Mouse (Mus musculus) neural tube, embryonic 15.5 days (tissue): Measurements from ENCODE around the gene Emid1. TPM values are rescaled to one million over a fixed set of nuclear protein-coding genes. Genes with fewer than 3 reads are reported as not detected.

Experiments used
- ATAC-seq: fragments of 200-750 bp; cut with Nextera tagmentation; 2 replicates; pipeline ENCODE4 v1.8.0; 2017; ENCODE audit warnings: mild to moderate bottlenecking, moderate TSS enrichment, moderate library complexity; ENCODE audit not compliant: low FRiP score
- H3K27ac ChIP-seq: fragments of 300-500 bp; sonication (generic); replicated peaks from 2 replicates; pipeline ENCODE4 v1.5.1; 2015; ENCODE audit warnings: mild to moderate bottlenecking, inconsistent platforms
- H3K27me3 ChIP-seq: fragments of 300-500 bp; sonication (generic); replicated peaks from 2 replicates; pipeline ENCODE4 v1.6.1; 2015; ENCODE audit warnings: inconsistent platforms
- H3K36me3 ChIP-seq: fragments of 300-500 bp; sonication (generic); 2 replicates; pipeline ENCODE4 v1.6.1; 2015; ENCODE audit warnings: inconsistent platforms
- H3K4me1 ChIP-seq: fragments of 300-500 bp; sonication (generic); 2 replicates; pipeline ENCODE4 v1.6.1; 2015; ENCODE audit warnings: inconsistent platforms
- H3K4me2 ChIP-seq: fragments of 300-500 bp; sonication (generic); 2 replicates; pipeline ENCODE4 v1.6.1; 2015; ENCODE audit warnings: inconsistent platforms, mild to moderate bottlenecking, moderate library complexity
- H3K4me3 ChIP-seq: fragments of 300-500 bp; sonication (generic); replicated peaks from 2 replicates; pipeline ENCODE4 v1.5.1; 2015; ENCODE audit warnings: mild to moderate bottlenecking, inconsistent platforms
- H3K9ac ChIP-seq: fragments of 300-500 bp; sonication (generic); replicated peaks from 2 replicates; pipeline ENCODE4 v1.6.1; 2015; ENCODE audit warnings: mild to moderate bottlenecking, inconsistent platforms
- H3K9me3 ChIP-seq: fragments of 300-500 bp; sonication (generic); replicated peaks from 2 replicates; pipeline ENCODE4 v1.6.1; 2016; ENCODE audit warnings: inconsistent platforms
- whole genome bisulfite sequencing: fragments of 180-500 bp; shearing (Covaris S2); methylation state at CpG from one replicate; pipeline ENCODE4 v1.1.7; 2015; ENCODE audit warnings: mixed read lengths; 5-methylcytosine and 5-hydroxymethylcytosine counted together
- polyA plus RNA-seq: library from polyadenylated mRNA; unstranded; fragments of >200 nt; fragmentation: Nextera tagmentation; extraction: Ambion mirVana; gene quantifications from 2 replicates; pipeline ENCODE4 v1.2.1, GENCODE M21; 2015

Gene Emid1
- polyA plus RNA-seq, 1 experiment from 2014 or later, result 20.1 TPM

DNA sequence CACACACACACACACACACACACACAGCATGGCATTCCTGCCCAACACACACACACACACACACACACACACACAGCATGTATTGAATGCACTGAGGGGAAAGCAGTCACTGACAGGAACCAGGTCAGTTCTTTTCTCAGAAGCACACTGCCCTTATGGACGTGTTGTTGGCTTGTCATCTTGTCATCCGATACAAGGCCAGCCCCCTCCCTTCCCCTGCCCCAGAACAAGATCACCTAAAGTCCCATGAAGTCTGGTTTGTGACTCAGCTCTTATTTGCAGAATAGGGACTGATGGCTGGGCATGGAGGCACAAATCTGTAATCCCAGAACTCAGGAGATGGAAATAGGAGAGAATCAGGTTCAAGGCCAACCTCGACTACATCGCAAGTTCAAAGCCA is 30.8 kb upstream of the Emid1 start:
- H3K27ac ChIP-seq, result no peak overlapping the region
- H3K4me1 ChIP-seq, result peaks cover 18% of the 10 kb centered on the region
- H3K9me3 ChIP-seq, result no peaks in the 10 kb centered on the region
- H3K27me3 ChIP-seq, result no peaks in the 10 kb centered on the region
- 74% methylated on average over 4 of the region's 4 CpGs for WGBS
- H3K4me3 ChIP-seq, result no peak overlapping the region
- H3K36me3 ChIP-seq, result no peaks in the 10 kb centered on the region
- ATAC-seq, result no peak
- no peak overlapping the region for H3K4me2 ChIP-seq
- no peak overlapping the region for H3K9ac ChIP-seq

DNA sequence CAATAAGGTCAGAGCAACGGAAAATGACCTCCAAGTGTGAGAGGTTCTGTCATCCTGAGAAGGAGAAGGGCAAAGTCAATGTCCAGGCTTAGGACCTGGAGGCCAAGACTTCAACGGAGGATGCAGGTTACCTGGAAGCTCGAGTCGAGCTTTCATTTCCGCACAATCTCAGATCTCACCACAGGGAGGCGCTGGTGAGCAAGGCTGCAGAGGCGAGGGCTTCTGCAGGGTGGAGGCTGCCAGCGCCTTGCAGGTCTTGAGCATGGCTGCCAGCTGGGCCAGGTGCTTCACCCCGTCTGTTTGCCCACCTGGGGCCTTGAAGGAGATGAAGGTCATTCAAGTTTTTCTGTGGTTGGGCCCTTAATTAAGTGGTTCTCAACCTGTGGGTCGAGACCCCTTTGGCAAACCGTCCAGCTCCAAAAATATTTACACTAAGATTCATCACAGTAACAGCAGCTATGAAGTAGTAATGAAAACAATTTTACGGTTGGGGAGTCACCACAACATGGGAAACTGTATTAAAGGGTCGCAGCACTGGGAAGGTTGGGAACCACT is 29.9 kb upstream of the Emid1 start:
- Histone ChIP-seq H3K36me3 (no peaks in the 10 kb centered on the region), H3K4me1 (peaks cover 18% of the 10 kb centered on the region), H3K27ac (no peak overlapping the region; the same call in 1 of the 2 replicates), H3K27me3 (no peaks in the 10 kb centered on the region), H3K9me3 (no peaks in the 10 kb centered on the region), H3K9ac (no peak overlapping the region), H3K4me3 (no peak overlapping the region), H3K4me2 (no peak overlapping the region)
- 21% methylated on average over 13 of the region's 13 CpGs for WGBS
- no peak for ATAC-seq

DNA sequence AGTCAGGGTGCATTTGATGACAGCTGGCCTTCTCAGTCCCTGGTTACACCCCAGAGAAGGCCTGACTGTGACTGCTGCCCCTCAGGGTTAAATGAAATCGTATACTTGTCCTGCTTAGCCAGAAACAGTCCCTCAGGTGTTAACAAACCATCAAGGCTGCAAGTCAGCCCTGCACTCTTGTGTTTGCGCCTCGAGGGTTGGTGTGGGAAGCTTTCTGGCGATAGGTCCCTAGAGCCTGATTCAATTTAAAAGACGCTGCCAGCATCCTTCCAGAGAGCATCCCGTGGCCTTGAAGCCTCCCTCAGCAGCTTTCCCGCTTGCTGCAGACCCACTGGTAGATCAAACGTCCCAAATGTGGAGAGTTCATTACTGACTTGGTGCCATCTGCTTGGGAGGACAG is 27.3 kb upstream of the Emid1 start:
- Histone ChIP-seq H3K9ac (no peak overlapping the region), H3K9me3 (no peaks in the 10 kb centered on the region), H3K27me3 (no peaks in the 10 kb centered on the region), H3K27ac (0 out of 2 replicates have a peak overlapping the region, but pooled peaks have one; percentile 15), H3K4me1 (peaks cover 17% of the 10 kb centered on the region), H3K4me3 (no peak overlapping the region), H3K4me2 (no peak overlapping the region), H3K36me3 (no peaks in the 10 kb centered on the region)
- 24% methylated on average over 8 of the region's 8 CpGs for WGBS
- ATAC-seq, result no peak

DNA sequence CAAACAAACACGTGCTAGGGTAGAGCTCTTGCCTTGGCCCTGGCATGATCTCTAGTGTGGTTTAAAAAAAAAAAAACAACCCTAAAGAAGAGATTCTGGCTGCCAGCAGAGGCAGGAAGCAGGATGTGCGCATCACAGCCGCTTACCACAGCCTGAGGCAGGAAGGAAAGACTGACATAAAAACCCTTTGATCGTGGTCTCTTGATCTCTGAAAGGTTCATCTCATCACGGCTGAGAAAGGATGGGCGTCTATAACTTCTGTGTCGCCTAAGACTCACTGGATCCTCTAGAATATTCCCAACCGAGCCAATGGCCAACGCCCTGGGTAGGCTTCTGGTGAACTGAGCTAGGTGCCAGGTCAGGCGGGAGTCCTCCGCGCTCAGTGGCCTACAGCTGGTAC is 25.1 kb upstream of the Emid1 start:
- H3K36me3 ChIP-seq, result no peaks in the 10 kb centered on the region
- H3K4me2 ChIP-seq, result no peak overlapping the region
- no peak overlapping the region for H3K27ac ChIP-seq
- H3K27me3 ChIP-seq, result no peaks in the 10 kb centered on the region
- 80% methylated on average over 12 of the region's 12 CpGs for WGBS
- H3K4me1 ChIP-seq, result peaks cover 20% of the 10 kb centered on the region
- H3K4me3 ChIP-seq, result no peak overlapping the region
- H3K9me3 ChIP-seq, result no peaks in the 10 kb centered on the region
- no peak overlapping the region for H3K9ac ChIP-seq
- ATAC-seq, result no peak

DNA sequence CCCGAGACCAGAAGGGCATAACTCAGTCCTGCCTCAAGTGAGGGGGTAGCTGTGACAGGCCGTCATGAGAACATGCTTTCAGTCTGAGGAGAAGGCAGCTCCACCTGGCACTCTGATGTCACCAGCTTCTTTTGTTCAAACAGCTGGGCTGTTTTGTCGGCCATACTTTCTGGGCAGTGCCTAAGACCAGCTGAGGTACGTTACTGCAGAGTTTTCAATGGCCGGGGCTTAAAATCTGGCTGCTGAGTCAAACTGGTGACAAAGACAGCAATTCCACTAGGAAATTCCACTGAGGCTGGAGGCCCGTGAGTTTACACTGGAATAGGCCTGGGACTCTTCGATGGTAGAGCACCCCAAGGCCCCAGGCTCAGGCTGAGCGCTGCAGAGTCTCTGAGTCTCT is 24.6 kb upstream of the Emid1 start:
- H3K27ac ChIP-seq, result no peak overlapping the region
- no peak overlapping the region for H3K4me2 ChIP-seq
- H3K27me3 ChIP-seq, result no peaks in the 10 kb centered on the region
- no peaks in the 10 kb centered on the region for H3K36me3 ChIP-seq
- 62% methylated on average over 8 of the region's 8 CpGs for WGBS
- no peak overlapping the region for H3K4me3 ChIP-seq
- H3K4me1 ChIP-seq, result peaks cover 16% of the 10 kb centered on the region
- ATAC-seq, result no peak
- H3K9me3 ChIP-seq, result no peaks in the 10 kb centered on the region
- no peak overlapping the region for H3K9ac ChIP-seq

DNA sequence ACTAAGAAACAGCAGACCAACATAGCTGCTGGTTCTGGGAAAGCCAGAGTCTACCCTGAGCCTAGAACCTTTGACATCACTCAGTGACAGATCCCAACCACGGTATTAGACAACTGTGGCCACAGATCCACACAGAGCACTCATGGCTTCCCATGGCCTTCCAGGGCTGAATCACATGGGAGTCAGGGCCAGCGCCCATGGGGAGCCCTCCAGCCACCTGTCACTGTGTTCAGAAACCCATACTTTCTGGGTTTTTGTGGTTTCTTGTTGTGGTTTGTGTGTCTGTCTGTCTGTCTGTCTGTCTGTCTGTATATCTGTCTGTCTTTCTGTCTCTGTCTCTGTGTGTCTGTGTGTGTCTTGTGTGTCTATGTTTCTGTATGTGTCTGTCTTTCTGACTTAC is 23.8 kb upstream of the Emid1 start:
- Histone ChIP-seq H3K4me2 (no peak overlapping the region), H3K4me1 (peaks cover 16% of the 10 kb centered on the region), H3K27me3 (no peaks in the 10 kb centered on the region), H3K9me3 (no peaks in the 10 kb centered on the region), H3K36me3 (no peaks in the 10 kb centered on the region), H3K9ac (no peak overlapping the region), H3K4me3 (no peak overlapping the region), H3K27ac (no peak overlapping the region)
- WGBS, result 79% methylated on average over 2 of the region's 2 CpGs
- ATAC-seq, result no peak

DNA sequence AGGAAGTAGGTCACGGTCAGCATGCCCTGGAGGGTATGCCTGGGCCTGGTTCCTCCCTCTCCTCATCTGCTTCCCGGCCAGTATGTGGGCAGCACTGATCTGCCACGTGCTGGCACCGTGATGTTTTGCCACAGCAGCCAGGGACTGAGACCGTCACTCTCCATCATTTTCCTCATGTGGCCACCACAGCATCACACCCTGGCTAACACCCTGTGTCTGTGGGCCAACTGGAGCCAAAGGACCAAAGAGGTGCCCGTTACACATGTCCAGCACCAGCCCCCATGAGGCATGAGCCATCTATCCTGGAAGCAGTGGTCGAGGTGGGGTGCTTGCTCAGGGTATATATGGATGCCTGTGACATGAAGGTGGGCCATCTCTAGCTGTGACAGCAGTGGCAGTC is 23.1 kb upstream of the Emid1 start:
- H3K4me1 ChIP-seq, result peaks cover 16% of the 10 kb centered on the region
- no peak overlapping the region for H3K9ac ChIP-seq
- H3K4me3 ChIP-seq, result no peak overlapping the region
- H3K27ac ChIP-seq, result no peak overlapping the region
- H3K4me2 ChIP-seq, result no peak overlapping the region
- WGBS, result 95% methylated on average over 7 of the region's 7 CpGs
- H3K27me3 ChIP-seq, result no peaks in the 10 kb centered on the region
- no peaks in the 10 kb centered on the region for H3K36me3 ChIP-seq
- H3K9me3 ChIP-seq, result no peaks in the 10 kb centered on the region
- no peak for ATAC-seq

DNA sequence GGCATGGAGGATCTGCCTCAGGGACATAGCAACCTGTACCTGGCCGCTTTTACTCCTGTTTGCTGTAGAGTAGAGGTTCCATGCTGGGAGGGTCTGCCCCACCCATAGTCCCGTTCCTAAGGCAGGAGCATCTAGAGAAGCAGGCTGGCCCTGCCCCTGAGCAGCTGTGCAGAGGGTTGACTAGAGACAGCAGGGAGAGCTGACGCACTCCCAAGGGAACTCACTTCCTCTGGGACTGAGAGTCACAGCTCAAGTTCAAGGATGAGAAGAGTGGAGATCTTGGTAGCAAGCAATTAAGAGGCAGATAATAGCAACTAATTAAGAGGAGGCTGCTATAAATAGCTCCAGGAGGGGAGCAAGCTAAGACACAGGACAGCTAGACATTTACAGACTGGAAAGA is 20.8 kb upstream of the Emid1 start:
- WGBS, result 46% methylated on average over 3 of the region's 3 CpGs
- ATAC-seq, result no peak
- no peak overlapping the region for H3K9ac ChIP-seq

DNA sequence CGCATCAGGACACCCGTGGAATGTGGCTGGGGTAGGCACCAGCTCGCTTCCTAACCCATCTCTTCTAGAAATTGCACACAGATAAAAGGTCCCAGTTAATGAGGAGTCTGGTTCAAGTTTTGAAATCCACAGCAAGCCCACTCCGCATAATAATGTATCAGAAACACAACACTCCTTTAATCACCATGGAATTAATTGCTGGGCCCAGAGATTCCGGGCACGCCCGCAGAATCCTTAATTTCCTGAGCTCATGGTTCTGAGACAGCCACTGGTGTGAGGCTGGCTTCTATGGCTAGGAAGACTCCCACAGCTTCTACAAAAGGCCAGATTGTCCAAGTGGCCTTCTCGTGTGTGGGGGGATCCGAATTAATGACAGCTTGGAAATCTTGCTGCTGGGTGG is 15.3 kb upstream of the Emid1 start:
- WGBS, result 47% methylated on average over 9 of the region's 9 CpGs
- H3K27me3 ChIP-seq, result no peaks in the 10 kb centered on the region
- ATAC-seq, result no peak
- no peak overlapping the region for H3K9ac ChIP-seq
- no peaks in the 10 kb centered on the region for H3K9me3 ChIP-seq
- H3K4me1 ChIP-seq, result peaks cover 16% of the 10 kb centered on the region
- no peaks in the 10 kb centered on the region for H3K36me3 ChIP-seq
- H3K4me2 ChIP-seq, result no peak overlapping the region
- H3K27ac ChIP-seq, result no peak overlapping the region
- no peak overlapping the region for H3K4me3 ChIP-seq

More for the DNA sequence above, 20.8 kb upstream of the Emid1 start:
- H3K27me3 ChIP-seq, result no peaks in the 10 kb centered on the region
- peaks cover 7% of the 10 kb centered on the region for H3K4me1 ChIP-seq
- H3K9me3 ChIP-seq, result no peaks in the 10 kb centered on the region
- no peak overlapping the region for H3K4me2 ChIP-seq
- no peaks in the 10 kb centered on the region for H3K36me3 ChIP-seq
- H3K27ac ChIP-seq, result no peak overlapping the region
- no peak overlapping the region for H3K4me3 ChIP-seq

DNA sequence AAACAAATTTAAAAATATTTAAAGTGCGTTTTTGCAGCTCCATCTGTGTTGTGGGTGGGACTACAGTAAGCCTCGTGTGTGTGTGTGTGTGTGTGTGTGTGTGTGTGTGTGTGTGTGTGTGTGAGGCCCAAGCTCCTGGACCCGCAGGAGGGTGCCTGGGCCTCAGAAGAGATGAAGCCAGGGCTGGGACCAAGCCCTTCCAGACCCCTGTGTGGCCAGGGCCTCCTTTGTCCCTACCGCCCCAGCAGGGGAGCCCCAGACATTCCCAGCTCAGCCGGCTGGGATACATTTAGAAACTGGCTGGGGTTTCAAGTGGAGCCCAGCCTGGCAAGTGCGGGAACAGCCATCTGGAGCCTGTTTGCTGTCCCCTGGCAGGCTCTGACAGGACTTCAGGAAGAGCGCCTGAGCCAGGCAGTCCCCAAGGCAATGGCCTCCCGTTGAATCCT is 13.4 kb upstream of the Emid1 start:
- 0 out of 2 replicates have a peak overlapping the region, but pooled peaks have one; percentile 41 for H3K27ac ChIP-seq

DNA sequence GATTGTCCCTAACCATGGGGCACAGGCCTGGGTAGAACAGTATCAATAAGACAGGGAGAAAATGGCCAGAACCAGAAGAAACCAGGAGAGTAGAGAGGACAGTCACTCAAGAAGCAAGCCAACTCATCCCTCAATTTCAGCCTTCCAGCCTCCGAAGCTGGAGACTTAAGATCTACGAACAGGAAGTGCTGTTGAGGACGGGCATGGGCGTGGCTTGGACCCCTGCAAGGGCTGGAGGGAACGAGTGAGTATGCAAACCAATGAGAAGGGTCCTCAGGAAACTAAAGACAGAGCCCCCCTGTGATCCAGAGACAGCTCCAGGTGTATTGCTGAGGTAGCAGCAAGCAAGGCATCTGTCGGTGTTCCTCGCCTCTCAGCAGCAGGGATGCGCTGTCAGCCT is 12.3 kb upstream of the Emid1 start:
- no peak overlapping the region for H3K27ac ChIP-seq
- no peaks in the 10 kb centered on the region for H3K27me3 ChIP-seq
- H3K9me3 ChIP-seq, result no peaks in the 10 kb centered on the region
- ATAC-seq, result no peak
- no peak overlapping the region for H3K4me2 ChIP-seq
- no peak overlapping the region for H3K4me3 ChIP-seq
- H3K4me1 ChIP-seq, result peaks cover 16% of the 10 kb centered on the region
- H3K36me3 ChIP-seq, result no peaks in the 10 kb centered on the region
- WGBS, result 42% methylated on average over 8 of the region's 8 CpGs
- no peak overlapping the region for H3K9ac ChIP-seq

More for the DNA sequence above, 13.4 kb upstream of the Emid1 start:
- no peak; the same call in 1 of the 2 replicates for ATAC-seq
- H3K4me1 ChIP-seq, result peaks cover 16% of the 10 kb centered on the region
- no peaks in the 10 kb centered on the region for H3K36me3 ChIP-seq
- no peak overlapping the region for H3K9ac ChIP-seq
- H3K4me2 ChIP-seq, result no peak overlapping the region
- H3K9me3 ChIP-seq, result no peaks in the 10 kb centered on the region
- no peak overlapping the region for H3K4me3 ChIP-seq
- WGBS, result 21% methylated on average over 8 of the region's 8 CpGs
- H3K27me3 ChIP-seq, result no peaks in the 10 kb centered on the region

DNA sequence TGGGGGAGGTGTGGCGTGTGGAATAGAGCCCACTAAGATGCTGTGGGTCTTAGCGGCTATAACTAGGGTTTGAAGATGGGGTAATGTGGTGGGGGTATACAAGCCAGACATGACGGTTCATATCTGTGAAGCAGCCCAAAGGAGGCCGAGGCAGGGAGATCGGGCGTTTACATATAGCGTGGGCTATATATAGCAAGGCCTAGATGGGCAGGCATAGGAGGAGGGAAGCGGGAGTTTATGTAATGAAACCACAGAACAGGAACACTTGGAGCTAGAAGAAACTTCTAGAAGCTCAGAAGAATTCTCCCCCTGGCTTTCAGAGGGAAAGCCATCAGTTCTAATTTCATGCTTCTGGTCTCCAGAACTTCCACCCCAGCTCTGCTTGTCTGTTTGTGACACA is 11.4 kb upstream of the Emid1 start:
- H3K9ac ChIP-seq, result no peak overlapping the region
- ATAC-seq, result no peak
- H3K4me3 ChIP-seq, result no peak overlapping the region
- peaks cover 16% of the 10 kb centered on the region for H3K4me1 ChIP-seq
- H3K9me3 ChIP-seq, result no peaks in the 10 kb centered on the region
- no peak overlapping the region for H3K27ac ChIP-seq
- H3K27me3 ChIP-seq, result no peaks in the 10 kb centered on the region
- H3K4me2 ChIP-seq, result no peak overlapping the region
- no peaks in the 10 kb centered on the region for H3K36me3 ChIP-seq
- WGBS, result 96% methylated on average over 8 of the region's 8 CpGs
